Mouse (Mus musculus): ENCODE measurements at regions not wholly inside any gene's neighbourhood (a gene's known extent, or its start where the extent isn't known, plus 50 kb on each side); places are given as distances from the start of the nearest gene placed in this dataset.

GRCm38 (mm10) chr6:93248973-93249372, 305.7 kb upstream of the Adamts9 start:
- no peak for DNase-seq

DNA sequence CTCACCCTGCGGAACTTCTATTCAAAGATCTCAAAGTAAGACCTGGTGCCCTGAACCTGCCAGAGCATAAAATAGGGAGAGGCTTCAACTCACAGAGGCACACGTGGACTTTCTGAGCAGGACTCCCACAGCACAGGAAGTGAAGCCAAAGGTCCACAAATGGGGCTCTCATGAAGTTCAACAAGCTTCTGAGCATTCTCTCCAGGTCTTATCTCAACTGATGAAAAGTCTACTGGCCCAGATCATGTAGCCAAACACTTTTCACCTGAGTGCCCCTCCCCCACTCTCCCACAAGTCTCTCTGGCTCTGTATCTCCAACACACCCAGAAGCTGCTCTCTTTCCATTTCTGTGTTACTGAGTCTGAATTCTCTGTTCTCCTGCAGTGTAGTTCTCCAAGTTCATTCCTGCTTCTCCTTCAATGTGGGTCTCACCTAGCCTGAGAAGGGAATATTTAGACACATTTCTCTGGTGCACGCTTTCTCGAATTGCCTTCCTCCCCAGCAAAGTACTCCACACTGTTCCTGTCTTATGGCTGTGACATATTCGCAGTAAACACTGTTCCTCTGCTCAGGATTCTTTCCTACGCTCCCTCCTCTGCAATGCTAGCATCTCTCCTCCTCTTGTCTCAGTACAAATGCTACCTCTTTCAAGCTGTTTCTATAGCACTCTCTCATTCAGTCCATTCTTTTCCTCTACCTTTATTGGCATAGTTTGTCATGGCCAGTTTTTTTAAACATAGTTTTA, 303.4 kb upstream of the Adamts9 start:
- no peak for DNase-seq

DNA sequence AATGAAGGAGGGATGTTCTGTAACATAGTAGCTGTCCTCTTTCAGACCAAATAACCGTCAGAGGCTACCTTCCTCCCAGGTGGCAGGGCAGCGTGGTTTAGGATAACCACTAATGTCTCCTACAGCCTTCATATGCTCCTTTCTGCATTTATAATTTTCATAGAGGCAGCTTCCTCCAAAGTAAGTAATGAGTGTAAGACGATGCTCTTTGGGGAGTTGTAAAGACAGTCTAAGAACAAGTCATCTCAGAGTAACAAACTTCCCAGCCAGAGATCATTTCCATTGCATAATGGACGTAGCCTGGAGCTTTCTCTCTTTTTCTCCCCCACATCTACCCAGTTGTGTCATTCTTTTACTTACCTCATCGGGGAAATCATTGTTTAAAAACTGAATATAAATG, 292.3 kb upstream of the Adamts9 start:
- no peak for DNase-seq

GRCm38 (mm10) chr6:93232636-93233035, 289.3 kb upstream of the Adamts9 start:
- DNase-seq, result no peak

DNA sequence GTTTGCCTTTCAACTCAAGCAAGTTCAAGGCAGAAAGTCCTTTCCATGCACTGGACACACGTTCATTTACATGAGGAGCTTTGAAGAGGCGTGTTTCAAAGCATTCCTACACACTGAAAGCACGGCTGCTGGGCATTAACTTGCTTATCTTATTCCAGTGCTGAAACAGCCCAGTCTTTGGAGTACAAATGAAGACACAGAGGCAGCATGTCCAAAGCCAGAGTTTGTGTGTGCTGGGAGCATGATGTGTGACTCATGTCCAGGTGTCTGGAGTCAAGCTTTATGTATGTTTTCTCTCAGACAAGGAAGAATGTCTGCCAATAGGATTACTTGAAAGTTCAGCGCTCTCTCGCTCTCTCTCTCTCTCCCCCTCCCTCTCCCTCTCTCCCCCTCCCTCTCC, 287.2 kb upstream of the Adamts9 start:
- no peak for DNase-seq

GRCm38 (mm10) chr6:93229320-93229719, 286.0 kb upstream of the Adamts9 start:
- DNase-seq, result no peak

DNA sequence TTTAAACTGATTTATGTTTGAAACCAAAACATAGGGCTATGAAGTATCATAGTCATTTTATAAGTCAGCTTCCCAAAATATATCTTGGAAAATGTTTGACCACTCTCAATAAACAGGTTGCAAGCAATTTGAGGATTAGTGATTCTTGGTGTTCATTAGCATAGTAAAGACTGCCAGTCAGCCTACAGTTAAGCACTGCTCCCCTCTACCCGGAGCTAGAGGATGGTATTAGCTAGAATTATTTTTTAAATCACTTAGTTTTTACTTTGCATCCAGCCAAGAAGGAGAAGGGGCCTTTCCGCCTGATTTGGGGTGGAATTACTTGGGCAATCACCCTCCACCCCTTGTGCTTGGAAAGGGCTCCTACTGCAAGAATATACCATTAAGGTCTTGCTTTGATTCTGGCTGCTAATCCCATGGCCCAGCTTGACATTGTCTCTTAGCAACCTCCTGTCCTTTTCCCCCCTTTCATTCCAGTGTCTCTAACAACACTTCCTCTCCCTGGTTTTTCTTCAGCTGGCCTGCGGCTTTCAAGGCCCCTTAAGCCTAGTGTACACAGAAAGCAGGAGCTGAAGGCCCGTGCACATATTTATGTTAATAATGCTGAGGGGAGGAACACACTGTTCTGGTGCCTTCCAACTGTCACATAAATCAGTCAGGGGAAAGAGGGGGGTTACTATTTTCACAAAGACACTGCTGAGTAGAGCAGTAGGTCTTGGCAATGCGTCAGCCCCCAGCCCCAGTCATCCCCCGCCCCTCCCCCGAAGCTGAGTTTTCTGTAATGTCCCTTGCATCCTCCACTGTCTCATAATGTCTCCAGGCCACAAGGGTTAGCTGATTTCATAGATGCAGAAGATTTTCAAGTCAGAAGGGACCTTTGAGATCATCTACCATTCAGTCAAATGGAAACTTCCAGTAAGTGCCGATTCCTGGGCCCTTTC, 280.6 kb upstream of the Adamts9 start:
- DNase-seq, result peak; percentile 31

GRCm38 (mm10) chr6:93218015-93218593, 274.8 kb upstream of the Adamts9 start:
- DNase-seq, result no peak

DNA sequence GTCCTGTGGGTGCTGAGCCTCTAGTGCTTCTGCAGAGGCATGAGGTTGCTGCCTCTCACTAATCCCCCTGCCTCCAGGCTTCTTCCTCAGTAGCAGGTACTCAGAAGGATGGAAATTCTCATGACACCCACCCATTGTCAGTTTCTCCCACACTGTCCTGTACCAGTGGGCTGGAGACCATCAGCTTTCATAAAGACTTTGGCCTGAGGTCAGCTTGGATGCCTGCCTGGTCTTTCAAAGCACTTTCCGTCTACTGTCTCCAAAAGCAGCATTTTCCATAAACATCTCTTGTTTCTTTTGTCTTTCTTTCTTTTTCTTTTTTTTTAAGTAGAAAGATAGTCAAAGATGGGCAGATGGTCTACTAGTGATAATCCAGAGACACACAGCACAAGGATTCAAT, 257.6 kb upstream of the Adamts9 start:
- no peak for DNase-seq

DNA sequence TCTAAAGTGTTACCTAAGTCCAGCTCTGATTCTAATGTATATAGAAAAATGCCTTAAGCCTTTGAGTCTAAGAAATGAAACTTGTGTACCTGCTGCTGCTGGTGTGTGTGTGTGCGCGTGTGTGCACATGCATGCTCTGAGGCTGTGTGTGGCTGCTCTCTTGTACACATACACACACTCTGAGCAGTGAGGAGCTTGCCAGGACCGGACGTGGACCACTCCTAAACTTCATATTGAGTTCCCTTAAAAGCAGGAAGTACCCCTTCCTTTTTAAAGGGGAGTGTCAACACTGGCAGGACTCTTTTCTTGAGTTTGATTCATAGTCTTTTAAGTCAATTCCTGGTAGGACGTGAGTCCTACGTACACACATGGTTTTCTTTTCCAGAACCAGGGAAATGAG, 251.4 kb upstream of the Adamts9 start:
- no peak for DNase-seq

DNA sequence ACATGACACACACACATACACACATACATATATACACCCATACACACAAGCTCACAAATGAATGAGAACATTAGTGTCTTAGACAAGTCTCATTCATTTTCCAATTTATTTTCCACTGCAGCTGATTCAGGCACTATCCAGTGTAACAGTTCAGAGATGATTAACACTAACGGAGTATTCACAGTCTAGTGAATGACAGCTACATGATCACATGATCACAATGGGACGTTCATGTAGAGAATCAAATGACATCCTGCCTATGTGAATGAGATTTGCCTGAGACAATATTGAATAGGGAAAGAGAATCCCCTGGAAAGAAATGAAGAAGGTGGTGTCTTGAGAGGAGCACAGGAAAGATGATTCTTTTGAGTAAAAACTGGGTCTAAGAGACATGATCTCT, 249.7 kb upstream of the Adamts9 start:
- DNase-seq, result no peak

DNA sequence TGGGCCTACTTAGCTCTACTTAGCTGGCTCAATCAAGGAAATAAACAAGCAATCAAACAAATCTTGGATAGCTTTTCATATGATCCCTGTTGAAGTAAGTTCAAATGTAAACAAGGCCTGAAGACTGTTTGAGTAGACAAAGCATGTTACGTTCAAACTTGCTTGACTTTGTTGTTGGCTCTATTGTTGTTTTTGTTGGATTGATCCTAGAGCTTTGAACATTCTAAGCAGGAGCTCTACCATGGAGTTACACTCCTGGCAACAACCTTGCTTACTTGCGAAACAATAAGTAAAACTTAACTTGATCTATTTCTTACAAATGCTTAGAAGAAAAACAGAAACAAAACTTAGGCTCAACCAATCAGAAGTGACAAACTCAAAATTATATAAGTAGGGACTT, 247.7 kb upstream of the Adamts9 start:
- DNase-seq, result no peak

DNA sequence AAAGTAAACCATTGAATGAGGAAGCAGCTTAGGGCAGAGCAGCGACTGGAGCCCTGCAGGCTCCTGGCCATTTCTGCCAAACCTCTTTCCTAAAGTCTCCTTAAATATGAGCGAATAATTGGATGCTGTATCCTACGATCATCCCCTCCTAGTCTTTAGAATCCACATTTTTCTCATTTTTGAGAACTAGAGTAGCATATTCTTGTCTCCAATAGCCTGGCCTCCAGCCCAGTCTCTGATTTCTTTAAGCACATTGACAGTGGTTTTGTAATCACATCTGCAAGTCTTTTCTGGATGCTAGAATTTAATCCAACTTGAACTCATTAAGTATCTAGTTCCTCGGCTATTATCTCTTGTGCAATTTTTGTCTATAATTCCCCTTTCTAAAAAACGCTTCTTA, 225.2 kb upstream of the Adamts9 start:
- no peak for DNase-seq

GRCm38 (mm10) chr6:93167281-93167680, 224.0 kb upstream of the Adamts9 start:
- DNase-seq, result peak; percentile 17

DNA sequence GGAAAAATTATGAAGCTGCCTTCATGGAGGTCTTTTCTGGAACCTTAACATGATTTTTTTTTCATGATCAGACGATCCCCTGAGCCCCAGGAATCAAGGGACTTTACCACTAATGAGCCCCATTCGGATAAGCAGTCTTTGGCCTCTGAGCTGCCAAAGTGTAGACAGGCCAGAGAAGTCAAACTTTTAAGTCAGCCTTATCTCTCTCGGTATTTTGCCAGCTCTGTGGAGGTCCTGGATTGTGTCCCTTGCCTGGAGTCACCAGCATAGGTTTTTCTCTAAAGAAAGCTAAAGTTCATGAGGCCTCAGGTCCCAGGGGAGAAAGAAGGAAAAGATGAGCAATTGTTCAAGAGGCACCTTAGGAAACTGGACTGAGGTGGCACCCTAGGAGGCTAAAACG, 222.7 kb upstream of the Adamts9 start:
- no peak for DNase-seq

GRCm38 (mm10) chr6:93152431-93153208, 209.3 kb upstream of the Adamts9 start:
- DNase-seq, result peak; percentile 81

- DNase-seq, result peak; percentile 24
Measured at GRCm38 (mm10) chr6:93150531-93150930, 207.2 kb upstream of the Adamts9 start.

- DNase-seq, result no peak
Measured at GRCm38 (mm10) chr6:93149956-93150355, 206.7 kb upstream of the Adamts9 start.

- no peak for DNase-seq
Measured at GRCm38 (mm10) chr6:93140331-93140731, 197.0 kb upstream of the Adamts9 start.

DNA sequence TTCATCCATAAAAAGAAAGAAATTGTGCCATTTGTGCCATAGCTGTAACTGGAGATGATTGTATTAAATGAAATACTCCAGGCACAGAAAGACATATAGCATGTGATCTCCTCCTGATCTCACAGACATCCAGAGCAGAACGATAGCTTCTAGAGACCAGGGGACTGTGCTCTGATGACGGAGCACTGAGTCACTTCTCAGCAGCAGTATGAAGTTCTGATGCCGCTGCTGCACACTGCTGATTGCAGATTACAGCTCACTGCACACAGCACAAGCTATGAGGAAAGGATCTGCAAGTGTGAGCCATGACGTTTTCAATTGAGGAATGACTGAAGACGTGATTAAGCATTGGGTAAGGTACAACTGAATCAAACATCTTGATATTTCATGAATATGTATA, 190.6 kb upstream of the Adamts9 start:
- DNase-seq, result no peak

- no peak for DNase-seq
Measured at GRCm38 (mm10) chr6:93130946-93131685, 187.8 kb upstream of the Adamts9 start.

DNA sequence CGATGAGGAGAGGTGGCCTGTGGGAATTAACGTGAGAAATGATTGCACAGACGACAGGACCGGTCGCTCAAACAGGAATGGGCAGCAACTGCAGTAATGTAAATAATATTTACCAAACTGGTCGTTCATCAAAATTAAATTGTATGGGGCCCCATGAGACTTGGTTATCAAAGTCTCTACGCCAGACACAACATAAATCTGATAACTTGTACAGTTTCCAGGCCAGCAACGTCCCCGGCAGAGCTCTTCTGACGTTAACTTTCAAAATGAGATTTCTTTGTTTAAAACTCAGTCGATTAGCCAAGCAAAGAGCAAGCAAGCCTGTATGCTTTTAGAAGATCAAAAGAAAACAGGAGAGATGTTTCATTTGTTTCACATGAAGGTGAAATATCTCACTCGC, 176.2 kb upstream of the Adamts9 start:
- no peak for DNase-seq
